Mouse (Mus musculus): ENCODE measurements around the gene Ccdc155. TPM values are rescaled to one million over a fixed set of nuclear protein-coding genes. Genes with fewer than 3 reads are reported as not detected.
A peak's percentile ranks its signal among the peaks of the same experiment; 100 is the strongest.

The Ccdc155 gene
- polyA plus RNA-seq, 1 experiment from 2014 or later = 0.41 TPM

GRCm38 (mm10) chr7:45144368-45145174 lies 60.1 kb downstream of the Ccdc155 start:
- Histone ChIP-seq H3K9ac (replicated peaks; ENCODE audit: low read length) (no peak overlapping the region), H3K4me3 (ENCODE audit: low read depth, low read length) (no peak overlapping the region), H3K36me3 (replicated peaks; ENCODE audit: control insufficient read depth, insufficient read depth, low read depth, low read length) (peaks cover 3% of the 10 kb centered on the region; the same call in 1 of the 2 replicates), H3K4me1 (ENCODE audit: control insufficient read depth, insufficient read depth, low read length) (no peaks in the 10 kb centered on the region), H3K9me3 (replicated peaks; ENCODE audit: control insufficient read depth, low read length) (no peaks in the 10 kb centered on the region), H3K27ac (replicated peaks; ENCODE audit: low read depth, low read length) (no peak overlapping the region), H3K4me2 (ENCODE audit: low read depth, low read length) (no peak overlapping the region), H3K27me3 (ENCODE audit: control insufficient read depth, insufficient read depth, low read length) (no peaks in the 10 kb centered on the region)
- ATAC-seq (replicated peaks; ENCODE audit: insufficient number of reproducible peaks, low FRiP score, low TSS enrichment, low read depth) (no peak), DNase-seq (ENCODE audit: low spot score) (no peak)
- 87% methylated on average over 13 of the region's 13 CpGs for WGBS

GRCm38 (mm10) chr7:45141914-45142313 lies 62.8 kb downstream of the Ccdc155 start:
- H3K9me3 ChIP-seq (replicated peaks; ENCODE audit: control insufficient read depth, low read length) = no peaks in the 10 kb centered on the region
- no peaks in the 10 kb centered on the region for H3K4me1 ChIP-seq (ENCODE audit: control insufficient read depth, insufficient read depth, low read length)
- DNase-seq (ENCODE audit: low spot score) (no peak), ATAC-seq (replicated peaks; ENCODE audit: insufficient number of reproducible peaks, low FRiP score, low TSS enrichment, low read depth) (no peak)
- no peak overlapping the region for H3K4me3 ChIP-seq (ENCODE audit: low read depth, low read length)
- no peak overlapping the region for H3K27ac ChIP-seq (replicated peaks; ENCODE audit: low read depth, low read length)
- H3K36me3 ChIP-seq (replicated peaks; ENCODE audit: control insufficient read depth, insufficient read depth, low read depth, low read length) = peaks cover 3% of the 10 kb centered on the region; the same call in 1 of the 2 replicates
- no peak overlapping the region for H3K4me2 ChIP-seq (ENCODE audit: low read depth, low read length)
- no peak overlapping the region for H3K9ac ChIP-seq (replicated peaks; ENCODE audit: low read length)
- 89% methylated on average over 5 of the region's 5 CpGs for whole genome bisulfite sequencing
- H3K27me3 ChIP-seq (ENCODE audit: control insufficient read depth, insufficient read depth, low read length) = no peaks in the 10 kb centered on the region

- ATAC-seq (replicated peaks; ENCODE audit: insufficient number of reproducible peaks, low FRiP score, low TSS enrichment, low read depth) (no peak), DNase-seq (ENCODE audit: low spot score) (no peak)
- H3K4me2 ChIP-seq (ENCODE audit: low read depth, low read length) = no peak overlapping the region
- no peaks in the 10 kb centered on the region for H3K27me3 ChIP-seq (ENCODE audit: control insufficient read depth, insufficient read depth, low read length)
- H3K9me3 ChIP-seq (replicated peaks; ENCODE audit: control insufficient read depth, low read length) = no peaks in the 10 kb centered on the region
- H3K9ac ChIP-seq (replicated peaks; ENCODE audit: low read length) = no peak overlapping the region
- WGBS = 92% methylated on average over 3 of the region's 3 CpGs
- H3K36me3 ChIP-seq (replicated peaks; ENCODE audit: control insufficient read depth, insufficient read depth, low read depth, low read length) = peaks cover 3% of the 10 kb centered on the region; the same call in 1 of the 2 replicates
- H3K27ac ChIP-seq (replicated peaks; ENCODE audit: low read depth, low read length) = no peak overlapping the region
- H3K4me1 ChIP-seq (ENCODE audit: control insufficient read depth, insufficient read depth, low read length) = no peaks in the 10 kb centered on the region
- H3K4me3 ChIP-seq (ENCODE audit: low read depth, low read length) = no peak overlapping the region
Measured at GRCm38 (mm10) chr7:45141319-45141718, 63.4 kb downstream of the Ccdc155 start.

- no peaks in the 10 kb centered on the region for H3K27me3 ChIP-seq (ENCODE audit: control insufficient read depth, insufficient read depth, low read length)
- no peaks in the 10 kb centered on the region for H3K4me1 ChIP-seq (ENCODE audit: control insufficient read depth, insufficient read depth, low read length)
- ATAC-seq (replicated peaks; ENCODE audit: insufficient number of reproducible peaks, low FRiP score, low TSS enrichment, low read depth) (no peak), DNase-seq (ENCODE audit: low spot score) (no peak)
- no peaks in the 10 kb centered on the region; the same call in 1 of the 2 replicates for H3K36me3 ChIP-seq (replicated peaks; ENCODE audit: control insufficient read depth, insufficient read depth, low read depth, low read length)
- 78% methylated on average over 8 of the region's 8 CpGs for WGBS
- H3K4me2 ChIP-seq (ENCODE audit: low read depth, low read length) = no peak overlapping the region
- no peak overlapping the region for H3K4me3 ChIP-seq (ENCODE audit: low read depth, low read length)
- H3K9ac ChIP-seq (replicated peaks; ENCODE audit: low read length) = no peak overlapping the region
- no peaks in the 10 kb centered on the region for H3K9me3 ChIP-seq (replicated peaks; ENCODE audit: control insufficient read depth, low read length)
- no peak overlapping the region for H3K27ac ChIP-seq (replicated peaks; ENCODE audit: low read depth, low read length)
Measured at GRCm38 (mm10) chr7:45139904-45140723, 64.6 kb downstream of the Ccdc155 start.

DNA sequence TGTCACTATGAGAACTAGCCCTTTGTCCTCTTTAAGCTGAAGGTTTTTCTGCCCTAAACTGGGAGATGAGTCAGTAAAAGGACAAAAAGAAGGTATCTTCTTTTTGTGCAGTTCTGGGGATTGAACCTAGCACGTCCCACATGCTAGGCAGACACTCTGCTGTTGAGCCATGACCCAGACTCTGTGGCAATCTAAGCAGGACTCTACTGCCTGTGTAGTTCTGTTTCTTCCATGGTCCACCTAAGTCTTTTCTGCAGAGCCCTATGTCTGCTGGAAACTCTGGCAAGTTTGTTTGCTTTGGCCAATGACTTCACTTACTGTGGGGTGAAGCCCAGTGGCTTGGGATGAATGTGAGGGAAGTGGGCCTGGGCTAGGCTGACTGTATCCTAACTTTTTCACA lies 66.3 kb downstream of the Ccdc155 start:
- no peak for ATAC-seq (replicated peaks; ENCODE audit: insufficient number of reproducible peaks, low FRiP score, low TSS enrichment, low read depth)
- DNase-seq (ENCODE audit: low spot score) = no peak
- Histone ChIP-seq H3K27ac (replicated peaks; ENCODE audit: low read depth, low read length) (no peak overlapping the region), H3K4me1 (ENCODE audit: control insufficient read depth, insufficient read depth, low read length) (no peaks in the 10 kb centered on the region), H3K36me3 (replicated peaks; ENCODE audit: control insufficient read depth, insufficient read depth, low read depth, low read length) (no peaks in the 10 kb centered on the region; the same call in 1 of the 2 replicates), H3K9me3 (replicated peaks; ENCODE audit: control insufficient read depth, low read length) (no peaks in the 10 kb centered on the region), H3K4me2 (ENCODE audit: low read depth, low read length) (no peak overlapping the region), H3K4me3 (ENCODE audit: low read depth, low read length) (no peak overlapping the region), H3K9ac (replicated peaks; ENCODE audit: low read length) (no peak overlapping the region), H3K27me3 (ENCODE audit: control insufficient read depth, insufficient read depth, low read length) (no peaks in the 10 kb centered on the region)
- WGBS = 55% methylated on average over 1 of the region's 1 CpGs

DNA sequence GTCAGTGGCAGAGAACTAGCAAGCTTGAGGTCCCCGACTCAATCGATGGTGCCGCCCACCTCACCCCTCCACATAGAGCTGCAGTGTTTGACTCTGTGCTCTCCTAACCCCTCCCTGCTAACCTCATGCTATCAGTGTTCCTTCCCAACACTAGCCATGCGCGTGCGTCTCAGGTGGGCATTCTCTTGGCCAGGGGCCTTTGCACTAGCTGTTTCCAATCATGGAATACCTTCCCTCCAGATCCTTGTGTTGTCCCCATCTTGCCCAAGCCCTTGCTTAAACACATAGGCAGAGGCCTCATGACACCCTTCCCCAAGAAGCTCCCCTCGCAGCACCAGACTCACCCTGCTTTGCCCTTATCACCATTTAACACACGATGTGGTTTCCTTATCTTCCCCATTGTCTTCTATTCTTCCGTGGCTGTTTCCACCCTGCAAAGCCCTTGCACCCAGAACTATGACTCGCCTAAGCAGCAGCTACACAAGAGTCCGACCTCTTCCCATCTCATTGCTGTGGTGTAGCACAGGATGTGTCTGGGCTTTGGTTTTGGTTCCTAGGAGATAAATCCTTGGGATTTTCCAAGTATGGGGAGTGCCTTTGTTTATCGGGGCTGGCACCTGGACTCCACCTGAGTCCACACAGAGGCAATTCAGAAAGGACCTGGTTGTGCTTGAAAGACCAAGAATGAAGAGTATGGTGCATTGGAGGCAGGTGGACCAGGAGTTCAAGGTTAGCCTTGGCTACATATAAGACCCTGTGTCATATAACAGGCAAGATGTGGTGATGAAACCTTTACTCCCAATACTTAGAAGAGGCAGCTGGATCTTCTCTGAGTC lies 67.3 kb downstream of the Ccdc155 start:
- DNase-seq (ENCODE audit: low spot score) (no peak), ATAC-seq (replicated peaks; ENCODE audit: insufficient number of reproducible peaks, low FRiP score, low TSS enrichment, low read depth) (no peak)
- H3K4me2 ChIP-seq (ENCODE audit: low read depth, low read length) = no peak overlapping the region
- no peak overlapping the region for H3K4me3 ChIP-seq (ENCODE audit: low read depth, low read length)
- no peak overlapping the region for H3K27ac ChIP-seq (replicated peaks; ENCODE audit: low read depth, low read length)
- no peaks in the 10 kb centered on the region; the same call in 1 of the 2 replicates for H3K36me3 ChIP-seq (replicated peaks; ENCODE audit: control insufficient read depth, insufficient read depth, low read depth, low read length)
- 82% methylated on average over 12 of the region's 12 CpGs for WGBS
- no peaks in the 10 kb centered on the region for H3K27me3 ChIP-seq (ENCODE audit: control insufficient read depth, insufficient read depth, low read length)
- no peaks in the 10 kb centered on the region for H3K4me1 ChIP-seq (ENCODE audit: control insufficient read depth, insufficient read depth, low read length)
- no peaks in the 10 kb centered on the region for H3K9me3 ChIP-seq (replicated peaks; ENCODE audit: control insufficient read depth, low read length)
- no peak overlapping the region for H3K9ac ChIP-seq (replicated peaks; ENCODE audit: low read length)

GRCm38 (mm10) chr7:45135993-45136567 lies 68.6 kb downstream of the Ccdc155 start, which contains the start of the genes Gm45713 and Flt3l:
Gm45713 (minus strand) TSS chr7:45136231.
Flt3l (minus strand) TSS chr7:45136432.
- Histone ChIP-seq H3K4me3 (ENCODE audit: low read depth, low read length) (peak within 1 kb of the TSS; percentile 43), H3K36me3 (replicated peaks; ENCODE audit: control insufficient read depth, insufficient read depth, low read depth, low read length) (no peaks in the 10 kb centered on the region), H3K4me1 (ENCODE audit: control insufficient read depth, insufficient read depth, low read length) (no peaks in the 10 kb centered on the region), H3K27me3 (ENCODE audit: control insufficient read depth, insufficient read depth, low read length) (no peaks in the 10 kb centered on the region), H3K9ac (replicated peaks; ENCODE audit: low read length) (peak within 1 kb of the TSS; percentile 67), H3K9me3 (replicated peaks; ENCODE audit: control insufficient read depth, low read length) (no peaks in the 10 kb centered on the region), H3K4me2 (ENCODE audit: low read depth, low read length) (peak within 1 kb of the TSS; percentile 81), H3K27ac (replicated peaks; ENCODE audit: low read depth, low read length) (no peak within 1 kb of the TSS)
- DNase-seq (ENCODE audit: low spot score) (peak; percentile 88), ATAC-seq (replicated peaks; ENCODE audit: insufficient number of reproducible peaks, low FRiP score, low TSS enrichment, low read depth) (peak; percentile 72)
- 3% methylated on average over 29 of the region's 29 CpGs for WGBS

Measured in embryonic facial prominence, embryonic 11.5 days (tissue).